Mouse (Mus musculus) ES-E14 (cell line): ENCODE results near the gene Prkcg. TPM values are rescaled to one million over a fixed set of nuclear protein-coding genes. Genes with fewer than 3 reads are reported as not detected.

ENCODE experiments used
- DNase-seq: peaks from one replicate; pipeline ENCODE4 v3.0.0-alpha.2; 2013; ENCODE audit warnings: low read depth, low spot score
- H3K27ac ChIP-seq: 2 replicates; pipeline ENCODE4 v1.5.1; 2012; ENCODE audit warnings: low read depth, mild to moderate bottlenecking, low read length, moderate library complexity, mixed read lengths; ENCODE audit not compliant: poor library complexity, insufficient read depth, severe bottlenecking
- H3K36me3 ChIP-seq: 2 replicates; pipeline ENCODE4 v1.6.1; 2012; ENCODE audit warnings: mild to moderate bottlenecking, low read length, moderate library complexity, mixed read lengths; ENCODE audit not compliant: control insufficient read depth, poor library complexity, insufficient read depth, severe bottlenecking
- H3K4me1 ChIP-seq, 2 experiments: fragments of 150-350 bp in 1 of 2; sonication (generic) in 1 of 2; 2 replicates each; pipeline ENCODE4 v1.6.1; 2012; ENCODE audit warnings: low read length in 2 of 2, mild to moderate bottlenecking in 1 of 2, mixed read lengths in 1 of 2; ENCODE audit not compliant: control insufficient read depth in 2 of 2, insufficient read depth in 2 of 2, poor library complexity in 1 of 2
- H3K4me3 ChIP-seq, 2 experiments: fragments of 150-350 bp in 1 of 2; sonication (generic) in 1 of 2; 2 replicates each; pipeline ENCODE4 v1.5.1; 2012; ENCODE audit warnings: low read length in 2 of 2, low read depth in 1 of 2, mild to moderate bottlenecking in 1 of 2, mixed read lengths in 1 of 2; ENCODE audit not compliant: insufficient read depth in 1 of 2, poor library complexity in 1 of 2, severe bottlenecking in 1 of 2
- H3K9ac ChIP-seq: 2 replicates; pipeline ENCODE4 v1.6.1; 2012; ENCODE audit warnings: low read depth, mild to moderate bottlenecking, low read length, mixed read lengths; ENCODE audit not compliant: poor library complexity, insufficient read depth, severe bottlenecking
- H3K9me3 ChIP-seq: fragments of 150-350 bp; sonication (generic); 2 replicates; pipeline ENCODE4 v1.6.1; 2012; ENCODE audit warnings: low read depth, mild to moderate bottlenecking, low read length; ENCODE audit not compliant: control insufficient read depth, insufficient read depth
- CHD2 ChIP-seq: IDR thresholded peaks from 2 replicates; pipeline ENCODE4 v1.6.1; 2014; ENCODE audit warnings: mild to moderate bottlenecking, low read depth, low read length, inconsistent platforms
- HCFC1 ChIP-seq: IDR thresholded peaks from 2 replicates; pipeline ENCODE4 v1.6.1; 2012; ENCODE audit warnings: low read length, inconsistent platforms, borderline replicate concordance; ENCODE audit not compliant: insufficient read depth
- MAFK ChIP-seq: IDR thresholded peaks from 2 replicates; pipeline ENCODE4 v1.6.1; 2014; ENCODE audit warnings: mild to moderate bottlenecking, low read depth, low read length, inconsistent platforms; ENCODE audit not compliant: insufficient read depth
- ZC3H11A ChIP-seq: IDR thresholded peaks from 2 replicates; pipeline ENCODE4 v1.6.1; 2012; ENCODE audit warnings: low read depth, mild to moderate bottlenecking, inconsistent platforms, low read length, borderline replicate concordance
- ZNF384 ChIP-seq: IDR thresholded peaks from 2 replicates; pipeline ENCODE4 v1.6.1; 2012; ENCODE audit warnings: low read depth, low read length, inconsistent platforms
- in situ Hi-C, 2 experiments: fragments of 600-800 bp; cut with MboI; formaldehyde crosslinking; loops; one replicate each; pipeline ENCODE4 v1.15.1; 2025; ENCODE audit warnings: low sequenced_read_pairs in 2 of 2, inconsistent platforms in 1 of 2; ENCODE audit not compliant: unreplicated experiment in 2 of 2
- total RNA-seq: library from RNA; depleted of rRNA; stranded (reverse); fragments of 300-350 nt; gene quantifications from 2 replicates; pipeline ENCODE4 v1.2.3, GENCODE M21; 2012

The Prkcg gene
- total RNA-seq, 1 experiment, result 6.6 TPM

GRCm38 (mm10) chr7:3280080-3280653 is 8.8 kb upstream of the Prkcg start:
- H3K9me3 ChIP-seq, result no peaks in the 10 kb centered on the region
- in situ Hi-C loops, result no loop called here
- no peak overlapping the region for H3K27ac ChIP-seq
- no peaks in the 10 kb centered on the region for H3K36me3 ChIP-seq
- no peak overlapping the region for H3K9ac ChIP-seq
- no peak for TF ChIP-seq MAFK
- no peak for TF ChIP-seq ZNF384
- TF ChIP-seq HCFC1, result no peak
- TF ChIP-seq ZC3H11A, result no peak
- no peak for TF ChIP-seq CHD2
- DNase-seq, result no peak
- H3K4me1 ChIP-seq, result peaks cover 6 to 11% of the 10 kb centered on the region in 2 experiments; a peak in 2 of 4 replicates
- H3K4me3 ChIP-seq, result no peak overlapping the region

- TF ChIP-seq MAFK (no peak), HCFC1 (no peak), ZNF384 (no peak), ZC3H11A (no peak), CHD2 (no peak)
- Histone ChIP-seq H3K36me3 (no peaks in the 10 kb centered on the region), H3K9me3 (no peaks in the 10 kb centered on the region), H3K9ac (no peak overlapping the region), H3K4me1 (peaks cover 6 to 11% of the 10 kb centered on the region in 2 experiments; a peak in 2 of 4 replicates), H3K27ac (no peak overlapping the region), H3K4me3 (no peak overlapping the region)
- no peak for DNase-seq
- in situ Hi-C loops, result no loop called here
Measured at GRCm38 (mm10) chr7:3280654-3281153, 8.3 kb upstream of the Prkcg start.

GRCm38 (mm10) chr7:3281741-3282140 is 7.2 kb upstream of the Prkcg start:
- in situ Hi-C loops, result no loop called here
- Histone ChIP-seq H3K4me1 (peaks cover 6 to 11% of the 10 kb centered on the region in 2 experiments; a peak in 2 of 4 replicates), H3K27ac (no peak overlapping the region), H3K9me3 (no peaks in the 10 kb centered on the region), H3K4me3 (no peak overlapping the region), H3K9ac (no peak overlapping the region), H3K36me3 (no peaks in the 10 kb centered on the region)
- TF ChIP-seq MAFK, result no peak
- no peak for TF ChIP-seq ZNF384
- no peak for DNase-seq

- no peak for DNase-seq
- TF ChIP-seq HCFC1, result no peak
- TF ChIP-seq ZC3H11A, result no peak
- TF ChIP-seq CHD2, result no peak
- TF ChIP-seq MAFK, result no peak
- TF ChIP-seq ZNF384, result no peak
- no peak overlapping the region for H3K27ac ChIP-seq
Measured at GRCm38 (mm10) chr7:3283081-3283875, 5.7 kb upstream of the Prkcg start.

More at GRCm38 (mm10) chr7:3283081-3283875, 5.7 kb upstream of the Prkcg start:
- in situ Hi-C loops, result no loop called here
- Histone ChIP-seq H3K36me3 (no peaks in the 10 kb centered on the region), H3K4me1 (peaks cover 6 to 14% of the 10 kb centered on the region in 2 experiments; a peak in 2 of 4 replicates), H3K9ac (no peak overlapping the region), H3K4me3 (no peak overlapping the region), H3K9me3 (no peaks in the 10 kb centered on the region)
